Mouse (Mus musculus) kidney, adult 8-10 months (tissue): ENCODE measurements around the gene Gltpd2.
"Not testable (repeated sequence)": the region's sequence is repeated elsewhere in the genome, so short reads cannot be mapped to it uniquely, and the experiment has no call there.

Experiments used
- DNase-seq, 2 experiments: peaks; one replicate each; pipeline ENCODE4 v3.0.0; 2022

The Gltpd2 gene

DNA sequence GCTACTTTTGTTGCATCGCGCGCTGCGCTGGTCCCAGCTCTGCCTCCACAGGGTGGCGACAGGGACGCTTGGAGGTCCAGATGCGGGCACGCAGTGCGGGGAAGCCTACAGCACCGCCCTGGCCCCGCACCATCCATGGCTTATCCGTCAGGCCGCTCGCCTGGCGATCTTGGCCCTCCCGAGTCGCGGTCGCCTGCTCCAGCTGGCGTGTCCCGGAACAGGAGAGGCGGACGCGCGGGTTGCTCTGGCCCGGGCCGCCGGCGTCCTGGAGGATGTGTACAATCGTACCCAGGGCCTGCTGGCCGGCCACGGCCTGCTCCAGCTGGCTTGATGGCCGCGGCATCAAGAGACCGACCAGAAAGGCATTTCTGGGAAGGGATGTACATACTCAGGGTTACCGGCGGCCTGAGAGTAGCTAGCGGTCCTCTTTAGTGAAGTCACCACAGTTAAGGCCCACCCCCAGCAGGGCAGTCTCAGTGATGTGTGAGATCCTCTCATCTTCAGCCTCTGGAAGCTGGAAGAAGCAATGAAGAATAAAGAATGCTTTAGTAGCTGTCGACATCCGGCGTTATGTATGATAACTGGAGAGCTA, 1.3 kb downstream of the Gltpd2 start:
- DNase-seq = no peak

DNA sequence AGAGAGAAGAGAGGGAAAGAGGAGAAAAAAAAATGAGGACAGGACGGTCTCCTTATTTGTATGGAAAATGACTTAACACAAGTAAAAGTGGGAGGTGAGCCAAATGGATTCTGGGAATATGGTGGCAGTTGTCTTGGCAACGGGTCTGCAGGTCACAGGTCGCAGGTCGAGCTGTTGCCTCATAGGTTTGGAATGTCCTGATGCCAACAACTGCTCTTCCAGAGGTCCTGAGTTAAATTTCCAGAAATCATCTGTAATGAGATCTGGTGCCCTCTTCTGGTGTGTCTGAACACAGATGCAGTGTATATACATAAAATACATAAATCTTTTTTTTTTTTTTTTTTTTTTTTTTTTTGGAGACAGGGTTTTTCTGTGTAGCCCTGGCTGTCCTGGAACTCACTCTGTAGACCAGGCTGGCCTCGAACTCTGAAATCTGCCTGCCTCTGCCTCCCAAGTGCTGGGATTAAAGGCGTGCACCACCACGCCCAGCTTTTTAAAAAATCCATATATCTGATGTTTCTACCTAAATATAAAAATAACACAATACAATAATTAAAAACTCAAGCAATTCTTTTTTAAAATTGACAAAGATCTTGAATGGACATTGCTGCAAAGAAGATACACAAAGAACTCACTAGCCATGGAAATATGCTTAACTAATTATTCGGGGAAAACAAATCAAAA, 4.5 kb downstream of the Gltpd2 start:
- not testable (repeated sequence) for DNase-seq

DNA sequence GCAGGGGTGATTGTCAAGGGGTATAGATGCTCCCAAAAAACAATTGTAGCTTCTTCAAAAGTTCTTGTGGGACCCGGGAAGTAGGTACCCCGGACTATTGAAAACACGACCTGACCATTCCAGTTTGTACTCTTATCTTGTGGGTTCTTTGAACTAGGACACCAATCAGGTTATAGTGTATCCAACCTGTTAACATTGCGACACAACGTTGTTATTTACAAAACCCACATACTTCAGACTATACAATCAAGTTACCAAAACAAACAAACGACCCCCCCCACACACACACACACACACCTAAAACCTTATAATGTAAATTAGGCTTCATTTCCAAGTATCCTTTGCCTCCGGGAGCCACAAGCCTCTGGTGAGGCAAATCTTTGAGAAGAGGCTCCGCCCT, 5.8 kb downstream of the Gltpd2 start:
- DNase-seq = no peak

DNA sequence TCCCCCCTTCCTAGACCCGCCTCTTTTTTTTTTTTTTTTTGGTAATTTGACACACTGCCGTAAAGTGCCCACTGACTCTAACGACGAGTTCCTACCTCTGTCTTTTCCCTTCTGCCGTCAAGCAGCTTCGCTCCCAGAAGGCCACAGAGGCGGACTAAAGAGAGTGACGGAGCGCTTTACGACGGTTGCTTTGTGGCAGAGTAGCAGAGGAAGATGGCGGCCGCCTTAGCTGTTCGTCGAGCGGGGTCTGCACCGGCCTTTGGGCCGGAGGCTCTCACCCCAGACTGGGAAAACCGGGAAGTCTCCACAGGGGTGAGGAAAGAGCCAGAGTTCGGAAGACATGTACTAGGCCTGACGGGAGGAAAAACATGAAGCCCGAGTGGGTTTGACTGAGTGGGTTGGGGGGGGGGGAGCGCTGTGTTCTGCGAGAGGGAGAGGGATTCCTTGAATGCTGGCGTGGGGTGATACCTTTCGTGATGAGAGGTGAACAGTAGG, 6.2 kb downstream of the Gltpd2 start, which contains the start of gene Psmb6:
Gene Psmb6, plus strand, starts transcription at position 184 of the 495 bp plus-strand sequence.
- peak; percentile 93 to 96 for DNase-seq

DNA sequence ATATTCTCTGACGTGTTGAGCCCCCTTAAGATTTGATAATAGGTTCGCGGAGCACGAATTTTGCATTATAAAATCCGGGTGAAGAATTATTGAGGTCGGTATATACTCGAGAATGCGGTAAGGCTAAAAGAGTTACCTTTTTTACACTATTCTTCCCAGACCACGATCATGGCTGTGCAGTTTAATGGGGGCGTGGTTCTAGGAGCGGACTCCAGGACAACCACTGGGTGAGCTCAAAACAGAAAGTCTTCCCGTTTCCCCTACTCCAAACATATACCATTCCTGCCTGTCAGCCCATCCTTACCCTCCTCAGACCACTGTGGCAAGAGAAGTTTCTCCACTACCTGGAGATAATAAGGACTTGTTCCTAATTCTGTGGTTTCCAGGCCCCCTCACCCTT, 6.7 kb downstream of the Gltpd2 start:
- DNase-seq = no peak

DNA sequence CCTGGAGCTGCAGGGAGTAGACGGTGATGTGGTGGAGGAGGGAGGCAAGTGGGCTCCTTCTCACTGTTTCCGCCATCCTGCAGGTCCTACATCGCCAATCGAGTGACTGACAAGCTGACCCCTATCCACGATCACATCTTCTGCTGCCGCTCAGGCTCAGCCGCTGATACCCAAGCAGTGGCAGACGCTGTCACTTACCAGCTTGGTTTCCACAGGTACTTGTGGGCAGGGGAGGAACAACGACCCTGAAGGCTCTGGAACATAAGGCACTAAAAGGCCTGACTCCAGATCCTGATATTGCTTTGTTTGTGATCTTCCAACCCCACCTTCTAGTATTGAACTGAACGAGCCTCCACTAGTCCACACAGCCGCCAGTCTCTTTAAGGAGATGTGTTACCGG, 7.2 kb downstream of the Gltpd2 start:
- no peak for DNase-seq

DNA sequence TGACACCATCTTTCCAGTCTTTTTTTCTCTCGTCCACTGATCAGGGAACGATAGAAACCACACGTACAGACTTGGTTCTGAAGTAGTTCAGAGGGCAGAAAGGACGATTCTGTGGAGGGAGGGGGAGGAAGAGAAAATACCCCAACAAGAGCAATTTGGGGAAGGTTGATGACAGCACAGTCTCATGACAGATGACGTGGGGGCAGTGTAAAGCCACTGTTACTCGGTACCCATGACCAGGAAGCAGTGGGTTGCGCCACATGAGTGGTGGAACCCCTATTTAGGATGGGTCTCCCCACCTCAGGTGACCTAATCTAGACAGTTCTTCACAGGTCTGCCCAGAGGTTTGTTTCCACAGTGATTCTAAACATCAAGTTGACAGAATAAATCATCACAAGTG, 9.6 kb downstream of the Gltpd2 start:
- no peak for DNase-seq

DNA sequence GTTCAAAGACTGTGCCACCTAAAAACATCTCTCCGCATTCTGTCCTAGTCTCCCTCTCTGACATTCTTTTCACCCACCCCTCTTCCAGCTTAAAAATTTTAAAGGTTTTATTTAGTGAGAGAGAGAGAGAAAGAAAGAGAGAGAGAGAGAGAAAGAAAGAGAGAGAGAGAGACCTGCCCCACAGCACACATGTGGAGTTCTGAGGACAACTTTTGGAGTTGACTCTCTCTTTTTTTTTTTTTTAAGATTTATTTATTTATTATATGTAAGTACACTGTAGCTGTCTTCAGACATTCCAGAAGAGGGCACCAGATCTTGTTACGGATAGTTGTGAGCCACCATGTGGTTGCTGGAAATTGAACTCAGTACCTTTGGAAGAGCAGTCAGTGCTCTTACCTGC, 12.1 kb downstream of the Gltpd2 start:
- not testable (repeated sequence) for DNase-seq

DNA sequence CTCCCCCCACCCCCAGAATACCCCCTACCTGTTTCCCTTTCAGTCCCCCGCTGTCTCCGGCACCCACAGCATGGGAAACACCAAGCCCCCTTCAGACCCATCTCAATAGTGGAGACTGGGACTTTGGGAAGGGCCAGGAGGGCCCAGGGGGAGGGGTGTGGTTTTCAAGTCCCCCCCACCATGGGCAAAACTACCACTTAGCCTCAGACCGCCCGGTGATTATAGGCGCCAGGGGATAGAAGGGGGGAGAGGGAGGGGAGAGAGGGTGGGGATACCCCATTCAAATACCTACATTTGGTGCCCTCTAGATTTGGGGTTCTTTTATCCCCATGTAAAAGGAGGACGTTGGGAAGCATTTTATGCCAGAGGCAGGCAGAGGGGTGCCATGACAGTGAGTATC, 13.8 kb downstream of the Gltpd2 start, which contains the start of gene Gm40193:
Gene Gm40193, minus strand, starts transcription at position 101 of the 400 bp plus-strand sequence.
- DNase-seq = no peak

DNA sequence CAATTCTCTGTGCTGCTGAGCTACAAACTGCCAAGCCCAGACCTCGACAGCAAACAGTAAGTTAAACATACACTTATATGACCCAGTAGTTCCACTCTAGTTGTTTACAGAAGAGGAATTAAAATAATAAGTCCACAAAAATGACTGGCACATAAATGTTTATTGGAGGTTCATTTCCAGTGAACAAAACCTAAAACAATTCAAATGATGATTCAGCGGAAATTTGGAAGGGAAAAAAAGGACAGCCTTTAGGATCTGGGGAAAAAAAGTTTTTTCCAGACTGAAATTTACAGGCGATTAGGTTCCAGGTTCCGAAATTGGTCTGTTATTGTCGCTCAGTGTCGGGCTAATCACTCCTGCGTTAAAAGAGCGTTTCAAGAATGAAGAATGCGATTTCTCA, 20.4 kb downstream of the Gltpd2 start:
- DNase-seq = no peak

DNA sequence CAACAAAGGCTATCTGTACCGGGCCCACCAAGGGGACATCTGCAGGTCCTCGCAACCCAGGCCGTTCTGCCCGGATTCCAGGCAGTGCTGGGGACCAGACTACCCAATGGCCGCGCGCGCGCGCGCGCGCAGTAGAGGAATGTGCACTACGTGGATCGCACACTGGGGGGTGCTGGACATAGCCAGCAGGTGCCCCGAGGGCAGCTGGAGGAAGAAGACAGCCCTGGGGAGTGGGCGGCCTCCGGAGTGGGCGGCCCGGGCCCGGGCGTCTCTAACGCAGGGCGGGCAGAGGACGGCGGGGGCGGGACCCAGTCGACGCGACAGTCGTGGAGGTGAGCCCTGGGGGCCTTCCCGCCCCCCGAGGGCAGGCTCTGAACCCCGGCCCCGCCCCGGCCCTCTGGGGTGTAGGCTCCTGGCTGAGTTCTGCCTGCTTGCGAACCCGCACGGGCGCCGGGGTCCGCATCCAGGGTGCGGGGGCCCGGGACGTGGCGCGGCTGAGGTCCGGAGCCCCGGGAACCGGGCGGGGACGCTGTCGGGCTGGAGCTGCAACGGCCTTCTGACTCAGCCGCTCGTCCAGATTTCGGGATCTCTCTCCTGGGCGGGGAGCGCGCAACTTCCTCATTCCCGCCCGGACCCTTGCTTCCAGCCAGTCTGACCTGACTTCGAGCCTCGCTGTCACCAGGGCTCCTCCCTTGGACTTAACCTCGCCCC, 21.0 kb downstream of the Gltpd2 start, which contains the start of gene Pld2:
Gene Pld2, plus strand, starts transcription at position 188 of the 711 bp plus-strand sequence.
- peak; percentile 87 to 89 for DNase-seq

DNA sequence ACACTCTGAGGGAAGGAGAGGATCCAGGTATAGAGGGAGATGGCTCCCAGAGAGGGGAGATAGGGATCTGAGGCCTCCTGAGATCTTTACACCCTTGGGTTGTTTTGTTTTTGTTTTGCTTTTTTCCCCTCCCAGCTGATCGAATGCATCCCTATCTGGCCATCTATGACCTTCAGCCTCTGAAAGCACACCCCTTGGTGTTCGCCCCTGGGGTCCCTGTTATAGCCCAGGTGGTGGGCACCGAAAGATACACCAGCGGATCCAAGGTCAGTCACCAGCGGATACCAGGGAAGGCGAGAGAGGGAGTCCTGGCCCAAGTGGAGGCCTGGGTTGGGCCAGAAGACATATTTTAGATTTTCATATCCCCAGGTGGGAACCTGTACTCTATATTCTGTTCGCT, 21.9 kb downstream of the Gltpd2 start:
- DNase-seq = no peak

DNA sequence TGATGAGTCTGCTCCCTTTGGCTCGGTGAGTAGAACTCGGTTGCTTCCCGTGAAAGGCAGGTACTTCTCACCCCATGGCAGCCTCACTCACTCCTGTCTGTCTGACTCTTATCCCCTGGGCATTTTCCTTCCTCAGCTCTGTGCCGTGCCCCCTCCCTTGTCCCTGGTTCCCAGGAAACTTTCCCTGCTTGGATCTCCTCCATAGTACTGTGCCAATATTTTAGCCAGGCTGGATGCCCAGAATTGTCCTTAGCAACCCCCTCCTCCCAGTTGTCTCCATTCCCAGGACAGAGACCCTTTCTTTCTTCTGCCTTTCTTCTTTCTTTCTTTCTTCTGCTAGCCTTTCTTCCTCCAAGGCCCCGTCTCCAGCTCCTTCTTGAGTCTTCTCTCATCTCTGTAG, 22.4 kb downstream of the Gltpd2 start:
- DNase-seq = no peak

DNA sequence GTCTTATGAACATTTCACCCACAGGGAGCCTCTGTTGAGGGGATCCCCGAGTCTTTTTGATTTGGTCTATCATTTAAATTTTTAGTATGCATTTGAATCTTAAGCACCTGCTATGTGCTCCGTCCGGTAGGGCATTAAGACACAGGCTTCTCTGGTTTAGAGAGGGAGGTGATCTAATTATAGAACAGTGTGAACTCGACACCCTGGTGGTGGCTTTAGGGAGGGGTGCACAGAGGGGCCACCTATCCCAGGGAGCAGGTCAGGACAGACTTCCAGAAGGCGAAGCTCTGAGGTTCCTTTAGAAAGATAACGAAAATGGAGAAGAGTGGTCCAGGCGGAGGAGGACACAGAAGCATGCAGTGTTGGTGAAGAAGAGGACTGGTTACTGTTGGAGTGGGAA, 25.5 kb downstream of the Gltpd2 start:
- DNase-seq = no peak

DNA sequence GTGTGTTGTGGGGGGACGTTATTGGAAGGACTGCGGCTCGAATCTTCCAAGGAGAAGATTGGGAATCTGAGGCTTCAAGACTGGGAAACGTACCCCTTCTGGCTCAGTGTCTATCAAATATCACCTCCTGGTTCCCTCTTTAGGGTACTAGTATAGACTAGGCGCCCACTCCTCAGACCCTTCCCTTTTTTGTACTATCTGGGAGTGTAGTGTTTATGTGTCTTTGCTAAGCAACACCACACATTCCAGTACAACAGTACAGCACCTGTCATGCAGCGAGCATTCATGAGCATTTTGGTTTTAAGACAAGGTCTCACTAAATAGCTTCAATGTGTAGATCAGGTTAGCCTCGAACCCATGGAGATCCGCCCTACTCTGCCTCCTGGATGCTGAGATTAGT, 32.5 kb downstream of the Gltpd2 start:
- DNase-seq = no peak

DNA sequence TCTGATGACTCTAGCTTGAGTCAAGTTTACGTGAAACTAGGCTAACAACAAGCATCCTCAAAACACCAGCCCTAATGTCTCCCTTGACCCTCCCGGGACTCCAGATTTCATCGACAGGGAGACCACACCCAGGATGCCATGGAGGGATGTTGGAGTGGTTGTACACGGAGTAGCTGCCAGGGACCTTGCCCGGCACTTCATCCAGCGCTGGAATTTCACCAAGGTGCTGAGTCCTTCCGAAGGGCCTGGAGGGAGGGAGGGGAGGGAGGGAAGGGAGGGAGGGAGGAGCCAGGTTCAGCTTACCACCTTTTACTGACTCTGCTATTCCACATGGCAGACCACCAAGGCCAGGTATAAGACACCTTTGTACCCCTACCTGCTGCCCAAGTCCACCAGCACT, 34.9 kb downstream of the Gltpd2 start:
- DNase-seq = no peak

DNA sequence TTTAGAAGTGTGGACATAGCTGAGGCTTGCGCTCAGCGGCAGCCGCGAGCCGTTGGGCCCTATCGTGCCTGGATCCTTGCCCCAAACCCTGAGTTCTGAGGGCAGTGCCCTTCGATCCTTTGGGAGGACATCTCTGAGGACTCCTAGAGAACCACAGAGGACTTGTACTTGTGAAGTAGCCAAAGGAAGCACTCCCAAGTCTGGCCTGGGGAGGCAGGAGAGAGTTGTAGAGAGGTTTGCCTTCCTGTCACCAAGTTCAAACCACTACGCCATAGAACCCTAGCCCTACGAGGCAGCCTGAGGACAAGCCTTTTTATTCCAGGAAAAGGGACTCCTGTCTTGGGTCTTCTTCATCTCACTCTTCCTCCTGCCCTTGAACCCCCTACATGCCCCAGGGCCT, 38.5 kb downstream of the Gltpd2 start:
- peak in 1 of 2 experiments; percentile 23 for DNase-seq

DNA sequence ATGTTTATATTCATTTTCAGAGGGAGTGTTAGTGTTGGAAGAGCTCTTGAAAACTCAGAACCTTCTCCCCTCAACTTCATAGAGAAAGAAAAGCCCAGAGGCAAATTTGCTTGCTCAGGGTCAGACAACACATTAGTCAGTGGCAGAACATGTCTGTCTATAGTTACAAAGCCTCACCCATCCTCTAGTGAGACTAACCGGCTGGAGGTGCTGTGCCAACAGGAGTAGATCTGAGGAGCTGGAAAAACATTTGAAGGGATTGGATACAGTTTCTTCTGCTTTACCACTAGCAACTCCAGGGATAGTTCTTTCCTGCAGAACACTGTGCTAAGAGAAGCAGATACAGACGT, 42.9 kb downstream of the Gltpd2 start:
- DNase-seq = no peak

DNA sequence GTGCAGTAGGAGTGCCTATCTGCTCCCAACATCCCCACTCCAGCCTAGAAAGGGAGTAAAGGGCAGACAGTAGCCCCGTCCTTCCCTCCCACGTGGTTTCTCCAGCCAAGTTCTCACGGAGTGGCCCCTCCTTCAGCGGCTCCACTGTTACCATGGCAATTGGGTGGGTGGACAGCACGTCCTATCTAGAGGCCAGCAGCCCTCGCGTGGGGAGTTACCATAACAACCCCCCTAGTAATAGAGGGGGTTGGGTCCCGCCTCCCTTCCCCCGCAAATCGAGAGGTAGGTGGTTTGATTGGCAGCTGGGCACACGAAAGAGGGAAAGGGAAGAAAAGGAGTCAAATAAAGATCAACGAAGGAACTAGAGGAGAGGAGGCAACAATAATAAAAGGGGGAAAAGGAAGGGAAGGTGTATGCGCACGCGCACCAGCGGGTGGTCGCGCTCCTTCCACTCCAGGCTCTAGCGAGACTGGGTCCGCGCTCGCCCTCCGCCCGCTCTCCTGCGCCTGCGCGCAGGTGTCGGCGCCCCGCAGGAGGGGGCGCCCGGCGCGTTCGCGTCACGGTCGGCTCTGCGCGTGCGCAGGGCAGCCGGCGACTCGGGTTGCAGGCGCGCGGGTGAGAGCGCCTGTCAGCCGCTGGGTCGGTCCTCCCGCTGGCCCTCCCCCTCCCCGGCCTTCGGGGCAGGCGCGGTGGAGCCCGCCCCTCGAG, 43.4 kb downstream of the Gltpd2 start, which contains the start of gene Mink1:
Gene Mink1, plus strand, starts transcription at position 595 of the 708 bp plus-strand sequence.
- DNase-seq = peak; percentile 91 to 94

DNA sequence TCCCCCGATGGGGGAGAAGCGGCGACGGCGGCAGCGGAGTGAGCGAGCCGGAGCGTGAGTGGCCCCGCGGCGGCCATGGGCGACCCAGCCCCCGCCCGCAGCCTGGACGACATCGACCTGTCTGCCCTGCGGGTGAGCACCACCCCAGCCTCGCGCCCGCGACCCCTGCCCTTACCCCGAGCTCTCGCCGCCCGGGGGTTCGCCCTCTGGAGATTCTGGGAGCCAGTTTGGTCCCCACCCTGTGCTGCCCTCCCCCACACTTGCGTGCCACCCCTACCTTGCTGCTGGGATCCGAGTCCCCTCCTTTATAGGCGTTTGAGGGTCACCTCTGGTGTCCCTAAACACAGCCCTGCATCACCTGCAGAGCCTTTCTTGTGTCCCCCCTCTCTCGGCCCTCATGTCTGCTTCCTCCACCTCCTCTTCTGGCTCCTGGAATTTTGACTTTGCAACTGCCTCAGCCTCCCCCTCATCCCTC, 44.0 kb downstream of the Gltpd2 start:
- no peak for DNase-seq

DNA sequence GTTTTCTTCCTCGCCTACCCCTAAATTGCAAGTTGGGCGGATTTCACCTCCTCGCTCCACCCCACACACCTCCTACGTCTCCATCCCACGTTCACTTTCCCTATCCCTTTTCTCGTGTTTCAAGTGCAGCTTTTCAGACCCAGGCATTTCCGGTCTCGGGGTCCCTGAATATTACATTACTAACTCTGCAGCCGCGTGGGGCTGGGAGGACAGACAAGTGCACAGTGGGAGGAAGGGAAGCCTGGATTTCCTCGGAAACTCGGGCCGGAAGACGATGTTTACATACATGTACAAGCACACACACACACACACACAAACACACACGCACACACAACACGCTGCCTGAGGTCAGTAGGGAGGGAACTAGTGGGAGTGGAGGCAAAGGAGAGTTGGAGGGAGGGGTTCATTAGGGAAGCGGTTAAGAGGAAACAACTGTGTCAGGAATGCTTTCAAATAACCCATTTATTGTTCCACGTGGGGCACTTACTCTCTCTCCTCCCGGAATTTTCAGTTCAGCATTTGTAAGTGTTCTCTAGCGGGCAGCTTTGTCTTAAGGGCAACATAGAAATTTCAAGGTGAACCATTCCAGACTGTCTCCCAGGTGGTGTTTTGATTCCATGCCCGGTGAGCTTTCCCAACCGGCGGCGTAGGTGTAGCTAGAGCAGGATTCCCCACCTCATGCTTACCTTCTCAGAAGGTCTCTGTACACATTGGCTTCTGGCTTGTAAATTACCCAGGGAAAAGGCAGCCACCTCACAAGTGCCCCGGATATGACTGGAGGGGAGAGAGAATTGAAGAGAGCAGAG, 44.7 kb downstream of the Gltpd2 start:
- peak; percentile 45 to 60 for DNase-seq

DNA sequence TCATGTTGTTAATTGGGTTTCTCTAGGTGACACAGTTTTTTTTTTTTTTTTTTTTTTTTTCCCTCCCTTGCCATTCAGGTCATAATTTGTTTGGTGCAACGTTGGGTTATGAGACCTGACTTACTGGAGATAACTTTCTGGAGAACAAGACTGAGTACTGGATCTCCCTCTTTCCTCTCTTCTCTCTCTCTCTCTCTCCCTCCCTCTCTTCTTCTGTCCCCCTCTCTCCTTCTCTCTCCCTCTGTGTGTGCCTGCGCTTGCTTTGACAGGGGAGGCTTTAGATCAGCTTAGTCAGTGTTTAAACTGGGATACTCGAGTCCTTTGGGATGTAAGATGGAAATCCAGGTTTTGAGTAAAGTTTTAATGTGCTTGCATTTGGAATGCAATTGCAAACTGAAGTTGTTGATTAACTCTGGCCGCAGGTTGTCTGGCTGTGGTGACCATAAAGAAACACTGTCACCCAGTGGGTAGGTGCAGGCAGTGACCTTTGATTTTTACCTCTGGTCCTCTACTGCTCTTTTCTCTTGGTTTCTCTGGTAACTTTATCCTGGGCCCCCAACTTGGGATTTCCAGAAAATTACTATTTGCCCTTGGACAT, 45.4 kb downstream of the Gltpd2 start:
- DNase-seq = peak; percentile 64 to 82
